Mouse (Mus musculus) forebrain, embryonic 15.5 days (tissue): ENCODE results near the gene Olfr613. TPM values are rescaled to one million over a fixed set of nuclear protein-coding genes. Genes with fewer than 3 reads are reported as not detected.
"Not testable (repeated sequence)": the region's sequence is repeated elsewhere in the genome, so short reads cannot be mapped to it uniquely, and the experiment has no call there.

Experiments used
- ATAC-seq: fragments of 200-750 bp; cut with Nextera tagmentation; replicated peaks from 2 replicates; pipeline ENCODE4 v1.8.0; 2017; ENCODE audit warnings: mild to moderate bottlenecking, moderate TSS enrichment, moderate library complexity
- H3K27ac ChIP-seq: fragments of 300-500 bp; sonication (generic); replicated peaks from 2 replicates; pipeline ENCODE4 v1.5.1; 2015; ENCODE audit warnings: mild to moderate bottlenecking, inconsistent platforms
- H3K27me3 ChIP-seq: fragments of 300-500 bp; sonication (generic); 2 replicates; pipeline ENCODE4 v1.6.1; 2015; ENCODE audit warnings: inconsistent platforms
- H3K36me3 ChIP-seq: fragments of 300-500 bp; sonication (generic); 2 replicates; pipeline ENCODE4 v1.6.1; 2015; ENCODE audit warnings: mild to moderate bottlenecking, inconsistent platforms
- H3K4me1 ChIP-seq: fragments of 300-500 bp; sonication (generic); 2 replicates; pipeline ENCODE4 v1.6.1; 2015; ENCODE audit warnings: inconsistent platforms
- H3K4me2 ChIP-seq: fragments of 300-500 bp; sonication (generic); replicated peaks from 2 replicates; pipeline ENCODE4 v1.6.1; 2015; ENCODE audit warnings: mild to moderate bottlenecking, inconsistent platforms
- H3K4me3 ChIP-seq: fragments of 300-500 bp; sonication (generic); 2 replicates; pipeline ENCODE4 v1.5.1; 2015; ENCODE audit warnings: mild to moderate bottlenecking, inconsistent platforms
- H3K9ac ChIP-seq: fragments of 300-500 bp; sonication (generic); replicated peaks from 2 replicates; pipeline ENCODE4 v1.6.1; 2015; ENCODE audit warnings: mild to moderate bottlenecking, inconsistent platforms
- H3K9me3 ChIP-seq: fragments of 300-500 bp; sonication (generic); 2 replicates; pipeline ENCODE4 v1.6.1; 2016; ENCODE audit warnings: inconsistent platforms
- WGBS: fragments of 180-500 bp; shearing (Covaris S2); methylation state at CpG from one replicate; pipeline ENCODE4 v1.1.7; 2015; ENCODE audit warnings: mixed read lengths; 5-methylcytosine and 5-hydroxymethylcytosine counted together
- microRNA-seq: library from miRNA; unstranded; fragments of <30 nt; microRNA quantifications from one replicate; pipeline ENCODE4, GENCODE M21; 2016
- polyA plus RNA-seq: library from polyadenylated mRNA; unstranded; fragments of >200 nt; fragmentation: Nextera tagmentation; extraction: Ambion mirVana; gene quantifications from 2 replicates; pipeline ENCODE4 v1.2.1, GENCODE M21; 2015

The Olfr613 gene
- polyA plus RNA-seq = not detected in 2 replicates

DNA sequence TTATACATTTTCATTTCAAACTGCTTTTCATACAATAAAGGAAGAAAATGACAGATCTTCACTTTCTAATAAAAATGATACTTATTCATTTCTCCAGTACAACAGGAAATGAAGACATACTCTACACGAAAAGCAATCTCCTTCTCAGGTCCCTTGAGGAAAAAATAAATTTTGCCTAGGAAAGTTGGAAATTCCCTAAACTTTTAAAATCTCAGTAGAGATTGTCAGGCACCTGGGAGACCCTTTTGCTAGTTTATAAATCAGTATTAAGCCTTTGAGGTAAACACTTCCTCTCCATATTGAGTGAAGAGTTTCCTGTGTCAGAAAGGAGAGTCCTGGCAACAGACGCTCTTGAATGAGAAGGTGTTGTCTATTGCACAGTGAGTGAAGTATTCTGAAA is at the start of gene Olfr613:
Gene Olfr613 (plus strand): TSS at position 301 of the 400 bp plus-strand sequence.
- no peak within 1 kb of the TSS for H3K9ac ChIP-seq
- H3K4me3 ChIP-seq = no peak within 1 kb of the TSS
- H3K27me3 ChIP-seq = no peaks in the 10 kb centered on the region
- H3K9me3 ChIP-seq = no peaks in the 10 kb centered on the region
- H3K27ac ChIP-seq = no peak within 1 kb of the TSS
- no peak for ATAC-seq
- H3K36me3 ChIP-seq = no peaks in the 10 kb centered on the region
- 86% methylated on average over 2 of the region's 2 CpGs for WGBS
- no peaks in the 10 kb centered on the region for H3K4me1 ChIP-seq
- no peak within 1 kb of the TSS for H3K4me2 ChIP-seq

DNA sequence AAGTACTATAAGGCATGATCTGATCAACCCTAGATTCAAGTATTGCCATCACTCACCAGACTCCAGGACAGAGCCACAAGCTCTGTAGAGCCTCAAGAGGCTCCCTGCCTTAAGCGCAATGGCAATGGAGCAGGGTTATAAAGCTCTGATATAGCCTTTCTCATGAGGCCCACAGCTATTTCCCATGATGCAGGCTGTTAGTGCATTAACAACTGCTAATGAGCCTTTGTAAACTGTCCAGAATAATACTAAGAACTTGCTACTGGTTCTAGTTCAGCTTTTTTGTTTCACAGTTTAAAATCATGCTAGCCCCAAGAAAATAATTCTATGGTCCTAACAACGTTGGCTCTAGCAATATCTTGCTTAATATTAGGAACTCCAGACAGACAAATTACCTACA is 35.9 kb upstream of the Olfr613 start, which contains the start of gene Olfr610:
Gene Olfr610 (minus strand): TSS at position 101 of the 400 bp plus-strand sequence.
- H3K4me2 ChIP-seq = no peak within 1 kb of the TSS
- H3K4me3 ChIP-seq = no peak within 1 kb of the TSS
- H3K27ac ChIP-seq = no peak within 1 kb of the TSS
- H3K9ac ChIP-seq = no peak within 1 kb of the TSS
- ATAC-seq = no peak
- H3K9me3 ChIP-seq = no peaks in the 10 kb centered on the region
- H3K27me3 ChIP-seq = no peaks in the 10 kb centered on the region
- WGBS = 89% methylated on average over 2 of the region's 2 CpGs
- no peaks in the 10 kb centered on the region for H3K4me1 ChIP-seq
- H3K36me3 ChIP-seq = no peaks in the 10 kb centered on the region

DNA sequence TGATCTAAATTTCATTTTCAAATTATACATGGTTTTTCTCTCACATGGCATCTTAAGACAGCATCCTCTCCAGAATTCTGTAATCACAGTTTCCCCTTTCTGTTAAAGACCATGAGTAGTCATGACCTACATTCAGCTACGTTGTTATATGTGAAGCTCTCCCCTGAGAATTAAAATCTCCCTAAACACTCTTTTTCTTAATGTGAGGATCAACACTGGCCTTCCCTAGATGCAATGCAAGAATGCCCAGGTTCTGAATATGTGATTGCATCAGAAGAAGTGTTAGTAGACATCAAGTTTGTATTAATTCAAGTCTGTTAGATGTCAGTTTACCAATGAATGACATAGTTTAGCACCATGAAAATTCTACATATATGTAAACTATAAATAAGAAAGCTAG is 27.1 kb upstream of the Olfr613 start, which contains the start of gene Olfr611:
Gene Olfr611 (minus strand): TSS at position 101 of the 400 bp plus-strand sequence.
- not testable (repeated sequence) for H3K4me3 ChIP-seq, H3K27ac ChIP-seq, H3K4me1 ChIP-seq, ATAC-seq, H3K9ac ChIP-seq, H3K4me2 ChIP-seq, H3K27me3 ChIP-seq, H3K36me3 ChIP-seq, H3K9me3 ChIP-seq
- 56% methylated on average over 1 of the region's 1 CpGs for WGBS

DNA sequence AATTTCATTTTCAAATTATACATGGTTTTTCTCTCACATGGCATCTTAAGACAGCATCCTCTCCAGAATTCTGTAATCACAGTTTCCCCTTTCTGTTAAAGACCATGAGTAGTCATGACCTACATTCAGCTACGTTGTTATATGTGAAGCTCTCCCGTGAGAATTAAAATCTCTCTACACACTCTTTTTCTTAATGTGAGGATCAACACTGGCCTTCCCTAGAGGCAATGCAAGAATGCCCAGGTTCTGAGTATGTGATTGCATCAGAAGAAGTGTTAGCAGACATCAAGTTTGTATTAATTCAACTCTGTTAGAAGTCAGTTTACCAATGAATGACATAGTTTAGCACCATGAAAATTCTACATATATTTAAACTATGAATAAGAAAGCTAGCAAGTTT is 5.3 kb upstream of the Olfr613 start, which contains the start of gene Olfr612:
Gene Olfr612 (minus strand): TSS at position 101 of the 400 bp plus-strand sequence.
- H3K27ac ChIP-seq, H3K9ac ChIP-seq, H3K9me3 ChIP-seq, H3K36me3 ChIP-seq, H3K4me2 ChIP-seq, H3K4me3 ChIP-seq, H3K27me3 ChIP-seq, ATAC-seq, H3K4me1 ChIP-seq: not testable (repeated sequence)
- WGBS = 84% methylated on average over 2 of the region's 2 CpGs

DNA sequence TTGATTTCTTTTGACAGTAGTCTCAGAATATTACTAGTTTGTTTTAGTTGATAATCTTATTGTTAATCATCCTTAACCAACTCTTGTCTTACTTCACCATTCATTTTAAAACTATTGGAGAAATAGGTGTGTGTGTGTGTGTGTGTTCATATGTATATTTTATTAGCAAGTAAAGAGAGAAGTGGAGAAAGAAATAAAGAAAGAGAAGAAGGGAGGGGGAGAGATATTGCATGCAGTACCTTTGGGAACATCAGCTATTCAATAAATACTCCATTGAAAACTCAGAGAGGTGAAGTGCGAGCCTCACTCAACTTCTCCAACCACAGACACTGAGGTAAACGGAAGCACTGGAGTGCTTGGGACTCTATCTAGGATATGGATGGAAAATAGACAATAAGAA is 7.9 kb downstream of the Olfr613 start, which contains the start of gene Olfr615:
Gene Olfr615 (plus strand): TSS at position 301 of the 400 bp plus-strand sequence.
- no peak for ATAC-seq
- 84% methylated on average over 2 of the region's 2 CpGs for WGBS
- Histone ChIP-seq H3K27me3 (no peaks in the 10 kb centered on the region), H3K9me3 (no peaks in the 10 kb centered on the region), H3K36me3 (no peaks in the 10 kb centered on the region), H3K4me3 (no peak within 1 kb of the TSS), H3K4me2 (no peak within 1 kb of the TSS), H3K4me1 (no peaks in the 10 kb centered on the region), H3K9ac (no peak within 1 kb of the TSS), H3K27ac (no peak within 1 kb of the TSS)

DNA sequence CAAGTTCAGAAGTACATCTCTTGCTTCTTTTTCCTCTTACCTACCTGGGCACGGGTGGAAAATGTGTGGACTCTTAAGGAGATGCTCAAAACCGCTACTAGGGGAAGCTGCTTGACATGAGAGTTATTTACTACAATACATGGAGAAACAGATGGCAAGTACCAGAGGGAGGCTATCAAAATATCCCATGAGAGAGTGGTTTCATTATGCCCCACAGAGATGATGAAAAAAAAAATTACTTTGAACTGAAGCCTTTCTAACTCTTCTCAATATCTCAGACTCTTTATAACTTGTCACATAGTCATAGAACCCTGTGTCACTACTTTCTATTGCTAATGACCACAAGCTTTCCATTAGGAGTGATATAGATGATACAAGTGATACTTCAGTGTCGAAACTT is 21.2 kb downstream of the Olfr613 start, which contains the start of gene Olfr616:
Gene Olfr616 (minus strand): TSS at position 101 of the 400 bp plus-strand sequence.
- no peak within 1 kb of the TSS for H3K4me2 ChIP-seq
- H3K4me3 ChIP-seq = no peak within 1 kb of the TSS
- no peak within 1 kb of the TSS for H3K9ac ChIP-seq
- no peak for ATAC-seq
- no peaks in the 10 kb centered on the region for H3K4me1 ChIP-seq
- H3K27ac ChIP-seq = no peak within 1 kb of the TSS
- no peaks in the 10 kb centered on the region for H3K36me3 ChIP-seq
- H3K9me3 ChIP-seq = no peaks in the 10 kb centered on the region
- WGBS = 83% methylated on average over 3 of the region's 3 CpGs
- H3K27me3 ChIP-seq = no peaks in the 10 kb centered on the region

DNA sequence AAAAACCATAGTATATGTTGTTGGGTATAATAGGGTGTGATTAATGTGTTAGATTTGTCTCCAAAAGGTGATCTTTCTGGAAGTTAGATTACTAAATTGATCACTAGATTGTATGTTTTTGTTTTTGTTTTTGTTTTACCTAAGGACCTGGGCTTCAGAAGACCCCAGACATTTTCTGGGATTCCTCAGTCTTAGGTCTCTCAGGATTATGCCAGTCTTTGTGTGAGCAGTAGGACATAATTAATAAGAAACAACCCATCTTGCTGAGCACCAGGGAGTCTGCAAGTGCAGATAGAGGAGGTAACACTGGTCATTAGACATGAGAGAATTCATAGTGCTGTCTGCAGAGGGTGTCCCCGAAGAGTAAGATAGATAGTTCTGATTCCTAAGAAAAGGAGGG is 24.9 kb downstream of the Olfr613 start, which contains the start of gene Olfr617:
Gene Olfr617 (plus strand): TSS at position 301 of the 400 bp plus-strand sequence.
- no peak for ATAC-seq
- no peaks in the 10 kb centered on the region for H3K36me3 ChIP-seq
- H3K4me1 ChIP-seq = no peaks in the 10 kb centered on the region
- 88% methylated on average over 1 of the region's 1 CpGs for WGBS
- H3K27ac ChIP-seq = no peak within 1 kb of the TSS
- H3K9me3 ChIP-seq = no peaks in the 10 kb centered on the region
- H3K9ac ChIP-seq = no peak within 1 kb of the TSS
- no peaks in the 10 kb centered on the region for H3K27me3 ChIP-seq
- H3K4me3 ChIP-seq = no peak within 1 kb of the TSS
- no peak within 1 kb of the TSS for H3K4me2 ChIP-seq

DNA sequence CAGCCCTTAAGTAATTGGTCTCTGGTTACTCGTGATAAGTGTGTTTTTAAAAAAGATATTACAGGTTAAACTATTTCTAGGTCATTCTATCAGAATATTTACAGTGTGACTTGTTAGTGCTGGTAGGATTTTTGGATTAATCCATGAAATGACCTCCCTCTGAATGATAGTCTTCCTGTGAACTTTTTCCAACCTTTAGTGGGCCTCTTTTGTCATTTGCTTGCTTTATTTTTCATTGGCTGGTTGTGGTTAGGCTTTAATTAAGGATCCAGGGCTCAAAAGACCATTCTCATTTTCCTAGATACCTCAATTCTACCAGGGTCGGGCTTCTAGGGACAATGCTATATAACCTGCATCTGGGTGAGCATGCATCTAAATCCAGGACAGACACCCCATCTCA is 41.9 kb downstream of the Olfr613 start, which contains the start of gene Olfr618:
Gene Olfr618 (plus strand): TSS at position 301 of the 400 bp plus-strand sequence.
- no peaks in the 10 kb centered on the region for H3K36me3 ChIP-seq
- H3K4me3 ChIP-seq = no peak within 1 kb of the TSS
- 50% methylated on average over 2 of the region's 2 CpGs for WGBS
- no peaks in the 10 kb centered on the region for H3K9me3 ChIP-seq
- H3K9ac ChIP-seq = no peak within 1 kb of the TSS
- no peak within 1 kb of the TSS for H3K27ac ChIP-seq
- no peak within 1 kb of the TSS for H3K4me2 ChIP-seq
- H3K4me1 ChIP-seq = no peaks in the 10 kb centered on the region
- no peak for ATAC-seq
- no peaks in the 10 kb centered on the region for H3K27me3 ChIP-seq

DNA sequence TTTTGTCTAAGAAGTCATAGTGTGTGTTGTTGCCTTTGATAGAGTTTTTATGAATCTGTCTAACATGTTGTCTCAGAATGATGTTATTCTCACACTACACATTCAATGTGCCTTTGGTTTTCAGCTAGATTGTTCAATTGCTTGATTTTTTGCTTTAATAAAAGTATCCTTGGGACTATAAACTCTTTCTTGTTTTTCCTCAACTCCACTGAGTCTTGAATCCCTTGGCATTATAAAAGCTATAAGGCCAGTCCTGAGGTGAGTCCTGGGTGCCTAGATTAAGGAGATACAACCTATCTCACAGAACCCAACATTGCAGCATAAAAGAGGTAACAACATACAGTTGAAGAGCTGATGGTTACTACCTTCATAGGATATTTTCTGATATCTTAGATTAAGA is 52.4 kb downstream of the Olfr613 start, which contains the start of gene Olfr619:
Gene Olfr619 (plus strand): TSS at position 301 of the 400 bp plus-strand sequence.
- no peaks in the 10 kb centered on the region for H3K36me3 ChIP-seq
- no peaks in the 10 kb centered on the region for H3K27me3 ChIP-seq
- ATAC-seq = no peak
- no peak within 1 kb of the TSS for H3K27ac ChIP-seq
- no peaks in the 10 kb centered on the region for H3K4me1 ChIP-seq
- no peak within 1 kb of the TSS for H3K4me3 ChIP-seq
- H3K4me2 ChIP-seq = no peak within 1 kb of the TSS
- H3K9me3 ChIP-seq = no peaks in the 10 kb centered on the region
- H3K9ac ChIP-seq = no peak within 1 kb of the TSS

Small RNAs within 50 kb of the gene (microRNA-seq; reads per million reads assigned to microRNA genes)
- gene Gm26506 = not detected

Other genes with a start within 250 kb of the Olfr613 start
- not detected in 2 replicates for gene Olfr596, start 242.4 kb upstream of the Olfr613 start, polyA plus RNA-seq
- not detected in 2 replicates for gene Olfr597, start 231.8 kb upstream of the Olfr613 start, polyA plus RNA-seq
- not detected in 2 replicates for gene Olfr598, start 224.5 kb upstream of the Olfr613 start, polyA plus RNA-seq
- gene Olfr599, start 212.2 kb upstream of the Olfr613 start, polyA plus RNA-seq = not detected in 2 replicates
- not detected in 2 replicates for gene Olfr600, start 198.4 kb upstream of the Olfr613 start, polyA plus RNA-seq
- gene Olfr601, start 185.4 kb upstream of the Olfr613 start, polyA plus RNA-seq = not detected in 2 replicates
- gene Olfr603, start 161.9 kb upstream of the Olfr613 start, polyA plus RNA-seq = not detected in 2 replicates
- not detected in 2 replicates for gene Usp17lc, start 133.0 kb upstream of the Olfr613 start, polyA plus RNA-seq
- gene Olfr605, start 102.6 kb upstream of the Olfr613 start, polyA plus RNA-seq = not detected in 2 replicates
- not detected in 2 replicates for gene Olfr606, start 99.0 kb upstream of the Olfr613 start, polyA plus RNA-seq
- gene Olfr607, start 83.9 kb upstream of the Olfr613 start, polyA plus RNA-seq = not detected in 2 replicates
- not detected in 2 replicates for gene Olfr608, start 78.2 kb upstream of the Olfr613 start, polyA plus RNA-seq
- gene Olfr609, start 50.0 kb upstream of the Olfr613 start, polyA plus RNA-seq = not detected in 2 replicates
- gene Olfr610, start 36.0 kb upstream of the Olfr613 start, polyA plus RNA-seq = not detected in 2 replicates
- not detected in 2 replicates for gene Olfr611, start 27.2 kb upstream of the Olfr613 start, polyA plus RNA-seq
- not detected in 2 replicates for gene Olfr612, start 5.4 kb upstream of the Olfr613 start, polyA plus RNA-seq
- not detected in 2 replicates for gene Olfr615, start 8.0 kb downstream of the Olfr613 start, polyA plus RNA-seq
- not detected in 2 replicates for gene Olfr616, start 21.1 kb downstream of the Olfr613 start, polyA plus RNA-seq
- not detected in 2 replicates for gene Olfr617, start 25.0 kb downstream of the Olfr613 start, polyA plus RNA-seq
- not detected in 2 replicates for gene Olfr618, start 42.0 kb downstream of the Olfr613 start, polyA plus RNA-seq
- gene Olfr619, start 52.5 kb downstream of the Olfr613 start, polyA plus RNA-seq = not detected in 2 replicates
- gene Olfr620, start 64.5 kb downstream of the Olfr613 start, polyA plus RNA-seq = not detected in 2 replicates
- gene Olfr622, start 94.6 kb downstream of the Olfr613 start, polyA plus RNA-seq = not detected in 2 replicates
- gene Olfr623, start 115.6 kb downstream of the Olfr613 start, polyA plus RNA-seq = not detected in 2 replicates
- gene Olfr624, start 123.1 kb downstream of the Olfr613 start, polyA plus RNA-seq = not detected in 2 replicates
- not detected in 2 replicates for gene Olfr625-ps1, start 134.6 kb downstream of the Olfr613 start, polyA plus RNA-seq
- gene Olfr243, start 166.6 kb downstream of the Olfr613 start, polyA plus RNA-seq = not detected in 2 replicates
- gene Olfr628, start 182.3 kb downstream of the Olfr613 start, polyA plus RNA-seq = not detected in 2 replicates
- not detected in 2 replicates for gene Olfr629, start 196.9 kb downstream of the Olfr613 start, polyA plus RNA-seq
- not detected in 2 replicates for gene Olfr630, start 209.3 kb downstream of the Olfr613 start, polyA plus RNA-seq
- gene Olfr69, start 223.5 kb downstream of the Olfr613 start, polyA plus RNA-seq = not detected in 2 replicates
- not detected in 2 replicates for gene Olfr68, start 231.6 kb downstream of the Olfr613 start, polyA plus RNA-seq
- gene Olfr67, start 243.7 kb downstream of the Olfr613 start, polyA plus RNA-seq = not detected in 2 replicates